Mouse (Mus musculus) right cerebral cortex, adult 18-20 months (tissue): ENCODE measurements around the gene Cep350.
"Not testable (repeated sequence)": the region's sequence is repeated elsewhere in the genome, so short reads cannot be mapped to it uniquely, and the experiment has no call there.

Experiments used
- DNase-seq: peaks from one replicate; pipeline ENCODE4 v3.0.0; 2022; ENCODE audit warnings: mixed read lengths

Cep350 gene

DNA sequence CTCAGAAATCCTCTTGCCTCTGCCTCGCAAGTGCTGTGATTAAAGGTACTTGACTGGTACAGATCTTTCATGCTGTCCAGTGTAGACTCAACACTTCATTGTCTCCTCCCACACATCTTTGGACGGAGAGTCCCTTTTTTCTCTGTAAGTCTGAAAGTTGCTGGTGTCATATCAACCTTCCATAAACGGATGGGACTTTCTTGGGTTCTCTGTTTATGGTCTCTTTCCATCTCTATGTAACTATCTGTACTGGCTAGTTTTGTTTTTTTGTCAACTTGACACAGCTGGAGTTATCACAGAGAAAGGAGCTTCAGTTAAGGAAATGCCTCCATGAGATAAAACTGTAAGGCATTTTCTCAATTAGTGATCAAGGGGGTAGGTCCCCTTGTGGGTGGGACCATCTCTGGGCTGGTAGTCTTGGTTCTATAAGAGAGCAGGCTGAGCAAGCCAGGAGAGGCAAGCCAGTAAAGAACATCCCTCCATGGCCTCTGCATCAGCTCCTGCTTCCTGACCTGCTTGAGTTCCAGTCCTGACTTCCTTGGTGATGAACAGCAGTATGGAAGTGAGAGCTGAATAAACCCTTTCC is 90.3 kb downstream of the Cep350 start:
- DNase-seq = not testable (repeated sequence)

DNA sequence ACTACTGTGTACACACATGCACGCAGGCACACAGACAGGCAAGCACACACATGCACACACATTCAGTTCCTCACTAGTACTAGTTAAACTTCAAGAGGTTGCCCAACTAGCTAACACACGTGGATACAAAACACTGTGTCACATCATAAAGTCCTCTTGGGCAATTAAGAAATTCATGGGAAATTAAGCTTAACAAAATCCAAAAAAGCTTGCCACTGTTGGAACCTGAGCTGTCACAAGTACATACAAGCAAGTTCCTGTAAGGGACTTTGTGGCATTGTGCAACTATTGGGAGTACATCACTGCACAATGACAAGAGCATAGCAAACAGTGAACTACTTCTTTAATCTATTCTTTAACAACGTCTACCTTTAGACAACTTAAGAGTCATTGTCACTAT is 93.5 kb downstream of the Cep350 start:
- DNase-seq = no peak

DNA sequence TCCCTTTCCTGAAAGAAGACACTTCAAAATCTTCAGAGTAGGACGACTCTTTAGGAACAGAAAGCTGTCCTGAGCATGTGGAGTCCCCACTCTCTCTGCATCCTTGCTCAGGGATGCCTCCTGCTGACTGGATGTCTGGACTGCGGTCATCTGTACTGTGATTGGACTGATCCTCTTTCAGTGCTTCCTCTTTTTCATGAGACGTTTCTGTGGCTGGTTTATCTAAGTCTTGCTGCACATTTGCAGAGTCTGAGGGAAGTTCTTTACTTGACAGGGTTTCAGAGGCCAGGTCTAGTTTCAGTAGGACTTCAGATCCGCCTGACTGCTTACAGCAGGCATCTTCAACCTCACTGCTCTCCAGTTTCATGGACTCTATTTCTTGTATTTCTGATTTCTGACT is 110.1 kb downstream of the Cep350 start:
- DNase-seq = no peak

DNA sequence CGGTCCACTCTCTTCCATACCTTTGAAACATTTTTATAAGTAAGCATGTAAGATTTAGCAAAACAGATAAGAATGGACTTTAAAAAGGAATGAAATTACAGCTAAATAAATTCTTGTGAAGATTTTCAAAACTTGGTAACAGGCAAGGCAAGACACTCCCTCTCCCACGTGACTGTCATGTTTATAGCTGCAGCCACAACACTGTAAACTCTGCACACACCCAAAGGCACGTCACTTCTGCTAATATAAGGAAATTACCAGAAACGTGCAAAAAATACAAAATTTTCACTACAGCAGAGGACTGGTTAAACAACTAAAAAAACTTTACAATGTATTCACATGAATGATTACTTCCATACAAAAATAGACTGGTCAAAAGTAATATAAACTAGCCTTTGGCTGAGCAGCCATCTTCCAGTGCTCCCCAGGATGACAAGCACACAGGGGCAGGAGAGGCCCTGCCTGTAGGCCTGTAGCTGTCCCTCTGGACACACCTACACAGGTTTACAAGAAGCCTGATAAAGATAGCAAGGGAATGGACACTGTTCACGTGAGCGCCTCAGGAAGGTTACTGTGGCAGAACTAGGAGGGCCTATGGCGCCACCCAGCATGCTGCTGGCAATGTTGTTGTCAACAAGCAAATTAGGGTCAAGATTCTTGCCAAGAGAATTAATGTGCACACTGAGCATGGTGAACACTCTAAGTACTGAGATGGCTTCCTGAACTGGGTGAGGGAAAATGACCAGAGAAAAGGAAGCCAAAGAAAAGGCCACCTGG is 117.9 kb downstream of the Cep350 start:
- DNase-seq = no peak

DNA sequence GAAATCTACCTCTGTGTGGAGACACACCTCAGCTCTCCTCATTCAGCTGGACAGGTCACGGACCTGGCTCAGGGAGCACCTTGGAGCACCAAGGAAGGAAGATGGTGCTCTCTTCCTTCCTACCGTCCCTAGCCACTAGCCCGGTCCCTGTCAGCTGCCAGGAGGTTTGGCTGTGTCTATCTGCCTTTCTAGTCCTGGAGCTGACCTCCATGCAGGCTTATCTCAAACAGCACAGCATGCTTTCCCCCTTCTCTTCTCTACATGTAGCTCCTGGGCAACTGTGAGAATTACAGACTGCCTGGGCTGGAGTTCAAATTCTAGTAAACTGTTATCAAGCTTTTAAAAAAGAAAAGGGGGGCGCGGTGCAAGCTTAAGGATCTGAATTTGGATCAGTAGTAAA is 120.0 kb downstream of the Cep350 start:
- DNase-seq = no peak

DNA sequence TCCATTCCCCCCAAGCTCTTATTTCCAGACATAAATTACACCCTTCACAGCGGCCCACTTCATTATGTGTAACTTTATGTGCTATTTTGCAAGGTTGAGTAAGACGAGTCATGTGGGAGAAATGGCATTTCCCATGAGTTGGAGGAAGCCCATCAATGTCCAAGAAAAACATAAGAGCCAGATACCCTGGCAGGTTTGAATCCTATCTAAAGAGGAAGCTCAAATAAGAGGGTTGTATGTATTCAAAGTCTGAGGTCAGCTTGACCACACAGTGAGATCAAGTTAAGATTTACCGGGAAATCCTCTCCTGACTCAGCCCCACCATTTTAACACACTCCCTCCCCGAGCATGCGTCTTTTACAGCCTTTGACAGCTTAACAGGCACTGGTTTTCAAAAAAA is 128.8 kb downstream of the Cep350 start:
- DNase-seq = no peak

DNA sequence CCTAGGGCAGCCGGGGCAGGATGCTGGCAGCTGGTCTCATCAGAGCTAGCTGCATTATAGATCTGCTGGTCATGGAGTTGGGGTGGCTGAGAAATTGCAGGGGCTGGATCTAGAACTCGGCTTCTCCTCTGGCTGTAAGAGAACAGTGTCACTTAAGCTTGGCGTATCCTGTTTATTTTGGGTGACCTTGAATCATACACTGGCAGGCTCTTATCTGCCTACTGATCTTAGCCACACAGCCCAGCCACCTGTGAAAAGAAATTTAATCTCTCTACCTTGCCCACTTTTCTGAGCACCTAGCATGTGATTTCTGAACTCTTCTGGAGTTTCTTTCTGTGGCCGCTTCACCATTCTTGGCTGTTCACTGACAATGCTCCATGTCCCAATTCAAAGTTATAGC is 129.5 kb downstream of the Cep350 start:
- DNase-seq = no peak

DNA sequence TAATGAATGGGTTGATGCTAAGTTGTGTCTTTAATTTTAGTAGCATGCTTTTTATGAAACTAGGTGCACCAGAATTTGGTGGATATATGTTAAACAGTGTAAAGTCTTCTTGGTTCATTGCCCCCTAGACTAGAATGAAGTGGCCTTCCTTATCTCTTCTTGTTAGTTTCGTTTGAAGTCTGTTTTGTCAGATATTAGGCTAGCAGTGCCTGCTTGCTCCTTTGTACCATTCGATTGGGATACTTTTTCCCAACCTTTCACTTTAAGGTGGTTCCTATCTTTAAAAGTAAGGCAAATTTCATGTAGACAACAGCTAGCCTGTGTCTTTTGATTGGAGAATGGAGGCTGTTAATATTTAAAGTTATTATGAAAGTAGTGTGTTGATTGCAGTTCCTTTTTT is 137.4 kb downstream of the Cep350 start:
- no peak for DNase-seq

DNA sequence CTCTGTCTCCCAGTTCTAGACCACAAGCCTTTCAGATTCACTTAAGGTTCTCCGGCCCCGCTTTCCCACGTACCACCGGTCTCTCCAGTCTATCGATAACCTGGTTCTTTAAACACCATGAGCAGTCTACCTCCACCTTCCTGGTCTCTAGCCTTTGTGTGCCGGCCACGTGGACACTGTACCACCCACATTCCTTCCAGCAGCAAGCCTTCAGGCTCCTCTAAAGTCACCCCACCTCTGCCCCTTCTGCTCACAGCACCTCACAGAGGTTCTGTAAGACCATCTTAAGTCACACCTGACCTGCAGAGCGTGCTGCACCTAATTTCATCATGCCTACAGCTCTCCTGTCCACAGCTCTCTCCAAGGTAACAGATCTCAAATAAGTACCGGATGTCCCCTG is 139.4 kb downstream of the Cep350 start:
- DNase-seq = no peak

DNA sequence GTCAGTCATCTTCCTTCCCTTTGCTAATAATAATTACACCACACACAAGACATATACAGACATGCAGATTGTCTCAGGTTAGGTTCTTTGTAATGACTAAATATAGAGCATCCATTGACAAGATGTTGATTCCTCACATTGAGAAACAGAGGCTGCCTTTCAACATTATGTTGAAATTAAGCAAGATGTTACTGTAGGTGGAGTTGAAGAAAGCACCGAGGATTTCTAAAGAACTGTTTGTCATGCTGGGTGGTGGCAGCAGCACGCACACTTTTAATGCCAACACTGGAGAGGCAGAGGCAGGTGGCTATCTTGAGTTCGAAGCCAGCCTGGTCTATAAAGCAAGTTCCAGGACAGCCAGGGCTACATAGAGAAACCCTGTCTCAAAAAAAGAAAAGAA is 141.1 kb downstream of the Cep350 start:
- DNase-seq = no peak

DNA sequence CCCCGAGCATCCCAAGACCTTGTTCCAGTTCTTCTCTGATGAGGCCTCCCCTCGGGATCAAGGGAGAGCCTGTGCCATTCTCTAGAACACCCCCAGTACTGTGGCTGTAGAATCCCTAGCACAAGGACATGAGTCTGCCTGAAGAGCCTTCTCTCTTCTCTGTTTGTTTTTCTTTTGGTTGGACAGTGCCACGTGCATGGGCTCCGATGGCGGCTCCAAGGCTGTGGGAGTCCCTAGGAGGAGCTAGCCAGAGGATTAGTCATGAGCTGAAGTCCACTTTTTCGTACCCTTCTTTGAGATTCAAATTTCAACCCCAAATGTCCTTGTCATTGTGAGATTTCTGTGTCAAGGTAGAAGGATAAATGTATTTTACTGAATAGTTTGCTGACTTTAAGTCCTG is 142.2 kb downstream of the Cep350 start:
- DNase-seq = no peak

DNA sequence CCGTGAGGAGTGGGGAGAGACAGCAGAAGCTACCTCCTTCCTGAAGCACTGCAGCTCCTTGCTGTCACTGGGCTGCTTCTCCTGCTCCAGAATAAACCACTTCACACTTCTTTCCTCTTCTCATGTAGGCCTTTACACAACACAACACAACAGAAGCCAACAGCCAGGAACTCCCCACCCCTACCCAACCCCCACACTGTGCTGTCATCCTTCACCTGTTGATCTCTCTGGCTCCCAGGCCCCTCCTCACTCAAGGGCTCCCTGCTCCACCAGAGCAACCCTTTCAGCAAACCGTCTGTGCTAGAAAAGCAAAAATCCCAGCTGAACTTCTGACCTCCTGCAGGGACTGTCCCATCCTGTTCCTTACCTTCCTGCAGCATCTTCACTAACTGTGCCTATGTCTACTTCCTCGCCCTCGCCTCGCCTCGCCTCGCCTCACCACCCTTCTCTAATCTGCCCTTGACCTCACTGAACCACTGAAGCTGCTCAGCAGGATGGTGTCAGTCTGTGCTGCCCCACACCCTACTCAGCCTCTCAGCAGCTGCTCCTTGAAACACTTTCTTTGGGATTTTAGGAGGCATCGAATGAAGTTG is 145.3 kb downstream of the Cep350 start:
- DNase-seq = no peak

DNA sequence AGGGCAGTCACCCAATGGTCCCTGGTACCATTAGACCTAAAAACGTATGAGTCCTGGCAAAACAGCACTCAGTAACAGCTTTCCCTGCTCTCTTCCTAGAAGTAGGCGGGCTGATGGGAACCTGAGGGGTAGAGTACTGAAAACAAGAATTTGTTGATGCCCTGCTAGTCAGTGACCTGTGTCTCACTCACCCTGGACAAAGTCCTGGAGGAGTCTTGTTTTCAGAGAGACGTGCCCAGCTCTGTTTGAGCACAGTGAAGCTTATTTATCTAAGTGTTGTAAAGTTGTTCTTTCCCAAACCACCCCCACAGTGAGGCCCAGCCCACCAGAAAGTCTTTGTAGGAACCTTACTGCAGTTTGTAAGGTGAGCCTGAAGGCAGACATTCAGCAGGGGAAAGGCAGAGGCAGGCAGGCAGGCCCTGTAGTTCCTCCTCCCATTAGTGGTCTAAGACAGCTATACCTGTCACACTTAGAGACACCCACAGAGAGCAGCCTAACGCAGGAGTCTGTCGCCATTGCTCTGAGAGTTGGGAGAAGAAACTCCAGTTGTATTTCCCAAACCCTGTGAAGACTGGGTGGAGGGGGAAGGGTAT is 146.2 kb downstream of the Cep350 start:
- no peak for DNase-seq

DNA sequence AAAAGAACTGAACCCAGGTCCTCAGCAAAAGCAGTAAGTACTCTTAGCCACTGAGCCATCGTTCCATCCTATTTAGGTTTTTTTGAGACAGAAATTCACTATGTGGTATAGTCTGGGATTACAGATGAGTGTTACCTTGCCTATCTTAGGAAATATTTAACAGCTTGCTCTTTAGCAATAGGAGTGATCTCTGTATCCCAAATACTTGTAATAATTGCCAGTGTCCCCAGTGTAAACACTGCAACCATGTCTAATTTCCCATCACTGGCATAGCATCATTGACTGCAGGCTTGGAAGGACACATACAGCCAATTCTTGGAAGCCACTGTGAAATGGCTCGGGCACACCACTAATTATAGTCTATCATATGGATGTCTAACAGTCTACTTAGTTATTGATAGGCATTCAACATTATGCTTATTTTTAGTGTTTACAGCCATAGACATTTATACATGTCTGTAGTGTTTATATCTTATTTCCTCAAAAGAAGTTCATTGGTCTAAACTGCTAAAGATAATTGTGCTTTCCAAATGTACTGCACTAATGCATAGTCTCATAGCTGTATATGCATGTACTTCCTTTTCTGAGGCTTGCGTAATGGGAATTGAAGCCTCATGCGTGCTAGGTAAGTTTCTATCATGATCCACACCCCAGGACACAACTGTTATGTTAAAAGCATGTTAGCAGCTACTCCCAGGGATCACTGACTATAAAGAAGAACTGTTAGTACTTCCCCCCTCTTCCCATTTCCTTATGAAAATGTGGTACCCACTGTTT is 146.9 kb downstream of the Cep350 start:
- no peak for DNase-seq

DNA sequence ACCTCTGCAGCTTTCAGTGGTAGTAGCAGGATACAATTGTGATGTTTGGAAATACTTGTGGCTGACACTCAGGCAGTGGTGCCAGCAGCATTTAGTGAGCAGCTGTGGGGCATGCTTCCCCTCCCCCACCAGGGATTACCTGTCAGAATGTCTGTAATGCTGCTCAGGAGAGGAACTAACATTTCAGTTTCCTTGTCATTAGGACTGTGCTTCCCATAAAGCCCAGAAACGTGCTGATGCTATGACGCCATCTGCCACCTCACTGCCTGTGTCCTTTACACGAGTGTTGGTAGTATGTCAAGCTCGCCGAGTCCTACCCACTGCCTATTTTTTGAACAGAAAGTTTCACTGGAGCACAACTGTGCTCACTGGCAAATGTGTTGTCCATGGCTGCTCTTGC is 152.4 kb downstream of the Cep350 start:
- no peak for DNase-seq

DNA sequence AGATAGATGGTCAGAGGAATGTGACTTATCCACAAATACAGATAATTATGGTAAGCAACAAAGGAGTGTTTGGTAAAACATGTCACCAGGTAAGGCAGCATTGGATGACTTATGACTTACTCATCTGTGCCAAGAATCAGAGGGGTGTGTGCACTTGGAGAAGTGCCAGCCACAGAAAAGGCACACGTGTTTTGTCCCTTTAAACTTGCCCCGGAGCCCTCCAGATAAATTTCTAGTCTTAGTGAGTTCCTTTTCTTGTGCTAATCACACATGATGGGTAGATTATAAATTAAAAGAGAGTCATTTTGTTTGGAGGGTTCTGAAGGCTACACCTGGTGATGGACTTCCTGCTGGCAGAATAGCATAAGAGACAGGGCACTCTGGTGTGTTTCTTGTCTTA is 156.9 kb downstream of the Cep350 start:
- DNase-seq = no peak

DNA sequence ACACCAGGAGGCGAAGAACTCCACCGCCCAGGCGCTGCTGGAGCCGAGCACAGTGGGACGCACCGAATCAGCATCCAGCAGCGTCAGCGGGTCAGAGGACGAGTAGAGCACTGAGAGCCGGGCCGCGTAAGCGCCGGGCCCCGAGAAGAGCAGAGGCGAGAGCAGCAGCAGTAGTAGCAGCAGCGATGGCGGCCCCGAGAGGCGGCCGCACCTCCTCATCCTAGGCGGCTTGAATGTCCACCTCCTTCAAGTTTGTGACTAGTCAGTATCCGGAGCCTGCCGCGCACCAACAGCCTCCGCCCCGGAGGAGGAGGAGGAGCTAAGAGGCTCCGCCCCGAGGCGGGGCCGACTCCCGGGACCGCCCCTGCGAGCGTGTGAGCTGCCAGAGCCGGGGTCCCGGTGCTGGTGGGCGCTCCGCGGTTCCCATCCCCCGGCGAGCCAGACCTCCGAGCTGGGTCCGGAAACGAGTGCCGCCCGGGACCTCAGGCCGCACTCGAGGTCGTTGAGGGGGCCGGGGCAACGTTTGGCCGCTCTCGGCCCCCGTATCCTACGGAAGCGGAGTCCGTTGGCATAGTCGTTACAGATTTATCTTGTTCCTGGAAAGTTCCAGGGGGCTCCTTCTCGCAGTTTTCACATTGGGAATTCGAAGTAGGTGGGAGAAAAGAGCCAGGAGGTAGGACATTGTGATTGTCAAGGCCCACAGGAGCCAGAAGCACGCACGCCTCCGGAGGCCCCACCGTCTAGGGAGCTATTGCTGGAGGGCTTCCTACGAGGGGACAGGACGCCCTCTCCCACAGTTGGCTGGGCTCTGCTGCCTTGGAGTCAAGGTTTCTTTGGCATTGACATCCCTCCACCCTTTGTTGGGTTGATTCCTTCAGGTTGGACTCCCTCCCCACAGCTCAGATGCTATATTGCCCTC is 160.2 kb downstream of the Cep350 start, which contains the start of gene Qsox1:
Qsox1 (minus strand) TSS at position 309 of the 919 bp plus-strand sequence.
- DNase-seq = peak; percentile 86

DNA sequence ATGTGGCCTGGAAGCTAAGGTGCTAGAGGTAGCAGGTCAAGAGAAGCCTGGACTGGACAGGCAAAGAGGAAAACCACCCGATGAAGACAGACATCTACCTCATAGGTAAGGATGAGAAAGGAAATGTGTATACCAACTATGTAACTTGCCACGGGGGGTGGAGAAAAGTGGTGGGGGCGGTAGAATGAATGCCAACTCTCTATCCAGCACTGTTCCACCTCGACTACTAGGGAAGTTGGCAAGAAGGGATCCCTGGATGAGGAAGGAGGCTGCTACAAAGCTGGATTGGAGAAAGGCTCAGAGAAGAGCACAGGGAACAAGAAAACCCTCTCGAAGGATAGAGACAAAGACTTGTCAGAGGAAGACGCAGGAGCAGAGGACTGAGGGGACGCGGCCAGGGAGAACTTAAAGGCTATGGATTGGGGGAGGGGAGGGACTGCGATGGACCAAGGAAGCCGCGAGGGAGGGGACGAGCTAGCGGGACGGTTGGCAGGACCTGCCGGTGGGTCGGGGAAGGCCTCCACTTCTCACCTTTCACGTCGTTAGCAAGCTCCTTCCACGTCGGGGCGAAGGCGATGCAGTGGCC is 161.0 kb downstream of the Cep350 start:
- DNase-seq = no peak

DNA sequence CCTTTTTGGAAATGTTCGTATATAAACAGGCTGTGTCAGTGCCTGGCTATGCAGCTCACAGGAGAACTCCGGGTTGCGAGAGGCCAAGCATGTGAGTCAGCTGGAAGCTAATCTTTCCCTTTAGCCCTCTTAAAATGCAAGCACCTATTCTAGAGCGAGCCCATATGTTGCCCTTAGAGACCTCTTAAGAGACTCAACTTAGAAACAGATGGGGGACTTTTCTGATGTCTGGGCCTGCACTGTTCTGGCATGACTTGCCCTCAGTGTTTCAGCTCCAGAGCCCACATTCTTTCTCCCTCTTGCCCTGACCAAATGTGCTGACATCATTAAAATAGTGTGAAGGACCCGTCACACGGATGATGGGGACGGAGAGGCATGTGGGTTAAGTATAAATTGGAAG is 162.4 kb downstream of the Cep350 start:
- no peak for DNase-seq

DNA sequence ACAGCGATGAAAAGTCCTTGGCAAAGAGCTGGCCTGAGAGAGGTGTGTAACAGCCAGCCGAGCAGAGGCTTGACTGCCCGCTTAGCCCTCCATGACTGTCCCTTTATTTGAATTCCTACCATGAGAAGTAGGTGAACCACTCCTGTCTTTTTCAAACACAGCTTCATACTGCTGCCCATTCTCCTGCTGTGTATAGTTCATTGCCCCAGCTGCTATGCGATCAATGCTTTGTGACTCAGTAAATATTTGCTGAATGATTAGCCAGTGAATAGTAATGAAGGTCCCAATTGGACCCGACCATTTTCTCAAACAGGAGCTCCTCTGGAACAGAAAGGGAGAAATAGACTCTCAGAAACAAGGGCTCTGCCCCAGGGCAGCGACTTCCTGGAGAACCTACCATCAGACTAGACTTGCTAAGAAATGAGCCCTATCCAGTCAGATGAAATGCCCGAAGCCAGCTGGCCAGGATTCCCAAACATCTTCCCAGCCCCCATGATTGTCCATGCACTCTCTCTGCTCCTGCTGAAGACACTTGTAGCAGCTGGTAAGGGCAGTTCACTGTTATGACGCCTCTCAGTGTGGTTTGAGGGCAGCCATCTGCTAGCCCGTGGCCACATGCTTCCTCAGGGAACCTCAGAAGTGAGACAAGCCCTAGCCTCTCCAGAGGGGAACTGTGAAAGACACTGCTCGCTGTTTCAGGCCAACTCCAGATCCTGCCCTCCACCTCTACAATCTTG is 163.2 kb downstream of the Cep350 start:
- no peak for DNase-seq

DNA sequence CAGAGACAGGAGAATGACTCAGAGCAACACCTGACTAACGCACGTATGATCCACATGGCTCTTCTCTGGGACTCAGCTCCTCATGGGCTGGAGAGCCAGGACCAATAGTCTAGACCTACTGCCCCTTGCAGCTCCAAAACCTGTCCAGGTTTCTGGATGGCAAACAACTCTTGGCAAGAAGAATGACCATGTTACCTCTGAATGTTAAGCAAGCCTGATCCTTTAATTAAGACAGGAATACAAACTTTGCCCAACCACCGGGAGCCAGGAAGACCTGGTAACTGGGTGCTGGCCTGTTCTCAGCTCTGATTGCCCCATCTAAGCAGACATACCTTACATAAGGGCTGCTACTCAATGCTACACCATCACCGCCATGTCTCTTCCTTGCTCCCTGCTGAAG is 164.8 kb downstream of the Cep350 start:
- no peak for DNase-seq
